Mouse (Mus musculus) lung, adult 2 months (tissue): ENCODE measurements around the gene 1700012B09Rik.

Experiments used
- CTCF ChIP-seq: fragments of 200-500 bp; IDR thresholded peaks from 2 replicates; pipeline ENCODE4 v1.5.1; 2011; ENCODE audit warnings: mild to moderate bottlenecking, low read length, control low read depth; ENCODE audit not compliant: insufficient read depth
- POLR2A ChIP-seq: fragments of 200-500 bp; IDR thresholded peaks from 2 replicates; pipeline ENCODE4 v1.6.1; 2011; ENCODE audit warnings: low read depth, mild to moderate bottlenecking, control low read depth, low read length, borderline replicate concordance; ENCODE audit errors: extremely low read depth

DNA sequence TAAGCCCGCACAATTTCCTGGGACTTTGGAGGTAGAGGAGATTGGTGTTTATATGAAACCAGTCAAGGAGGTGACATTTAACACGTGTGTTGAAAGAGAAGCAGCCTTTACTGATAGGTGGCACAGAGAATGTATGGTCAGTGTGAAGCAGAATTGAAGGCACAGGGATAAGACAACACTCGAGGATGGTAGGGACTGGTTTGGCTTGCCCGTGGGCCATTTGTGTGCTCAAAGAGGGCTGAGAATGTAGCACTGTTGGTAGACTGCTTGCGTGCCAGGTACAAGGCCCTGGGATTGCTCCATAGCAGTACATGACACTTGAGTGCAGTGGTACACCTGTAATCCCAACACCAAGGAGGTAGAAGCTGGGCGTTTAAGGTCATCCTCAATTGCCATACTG is 16.5 kb upstream of the 1700012B09Rik start:
- TF ChIP-seq CTCF (no peak), POLR2A (no peak)
